In genomic region chr5:142370406-142371171, GRCm38 (mm10) we compare ENCODE assay signal across 15 mouse cellular contexts. TPM values are rescaled to one million over a fixed set of nuclear protein-coding genes. Genes with fewer than 3 reads are reported as not detected.
DNase-seq lines count a peak whose midpoint lies in the region; ATAC-seq lines count a peak whose summit lies in the region.
"Had no signal": no experiment of that assay in that cellular context is flagged by ENCODE, and none has a peak within 500 bp of the region (broad histone marks: within the 10 kb centered on the region; RNA-seq: fewer than 3 reads in every experiment).

No protein-coding gene starts in this region.

- H3K4me2 ChIP-seq in hindbrain, embryonic 16.5 days (ENCODE audit: low read length) = no peak overlapping the region
- no peak overlapping the region for H3K4me2 ChIP-seq in embryonic facial prominence, embryonic 13.5 days
- no peak overlapping the region for H3K4me2 ChIP-seq in hindbrain, embryonic 15.5 days
- H3K4me2 ChIP-seq in neural tube, embryonic 14.5 days (ENCODE audit: low read depth, low read length) = no peak overlapping the region
- H3K4me2 ChIP-seq: limb, embryonic 15.5 days had no signal

- peaks cover 68% of the 10 kb centered on the region for H3K4me1 ChIP-seq in hindbrain, embryonic 10.5 days (replicated peaks)
- peaks cover 10% of the 10 kb centered on the region for H3K4me1 ChIP-seq in hindbrain, embryonic 16.5 days (ENCODE audit: control insufficient read depth, insufficient read depth, low read depth, low read length)
- peaks cover 31% of the 10 kb centered on the region for H3K4me1 ChIP-seq in embryonic facial prominence, embryonic 13.5 days
- peaks cover 22% of the 10 kb centered on the region for H3K4me1 ChIP-seq in hindbrain, embryonic 15.5 days (replicated peaks)
- H3K4me1 ChIP-seq in neural tube, embryonic 14.5 days (ENCODE audit: control insufficient read depth, insufficient read depth, low read length) = peaks cover 9% of the 10 kb centered on the region

- peaks cover 6% of the 10 kb centered on the region for H3K9me3 ChIP-seq in hindbrain, embryonic 10.5 days
- no peaks in the 10 kb centered on the region for H3K9me3 ChIP-seq in hindbrain, embryonic 16.5 days (ENCODE audit: control insufficient read depth, low read length)
- H3K9me3 ChIP-seq in embryonic facial prominence, embryonic 13.5 days = 0 out of 2 replicates have a peak, but pooled peaks cover 3% of the 10 kb centered on the region
- no peaks in the 10 kb centered on the region for H3K9me3 ChIP-seq in hindbrain, embryonic 15.5 days
- no peaks in the 10 kb centered on the region for H3K9me3 ChIP-seq in neural tube, embryonic 14.5 days (ENCODE audit: control insufficient read depth, low read length)

- H3K9ac ChIP-seq in hindbrain, embryonic 16.5 days (ENCODE audit: low read depth, low read length) = no peak overlapping the region
- no peak overlapping the region for H3K9ac ChIP-seq in embryonic facial prominence, embryonic 13.5 days
- H3K9ac ChIP-seq in hindbrain, embryonic 15.5 days = no peak overlapping the region
- no peak overlapping the region for H3K9ac ChIP-seq in neural tube, embryonic 14.5 days (replicated peaks; ENCODE audit: low read depth, low read length)

- H3K4me3 ChIP-seq in hindbrain, embryonic 10.5 days = peak overlapping the region; percentile 34; the same call in 1 of the 2 replicates
- no peak overlapping the region for H3K4me3 ChIP-seq in hindbrain, embryonic 16.5 days (ENCODE audit: low read length)
- H3K4me3 ChIP-seq in embryonic facial prominence, embryonic 13.5 days = no peak overlapping the region
- no peak overlapping the region for H3K4me3 ChIP-seq in hindbrain, embryonic 15.5 days
- no peak overlapping the region for H3K4me3 ChIP-seq in neural tube, embryonic 14.5 days (ENCODE audit: low read depth, low read length)
- H3K4me3 ChIP-seq: limb, embryonic 15.5 days had no signal

- ATAC-seq in hindbrain, embryonic 16.5 days = no peak
- no peak for ATAC-seq in embryonic facial prominence, embryonic 13.5 days (ENCODE audit: insufficient number of reproducible peaks, insufficient read depth, low FRiP score, low TSS enrichment, low read depth)
- no peak for ATAC-seq in hindbrain, embryonic 15.5 days (ENCODE audit: low FRiP score, low read depth)
- no peak for ATAC-seq in neural tube, embryonic 14.5 days (ENCODE audit: low read depth)

- H3K27me3 ChIP-seq in hindbrain, embryonic 10.5 days (ENCODE audit: insufficient read depth, poor library complexity, severe bottlenecking) = no peaks in the 10 kb centered on the region
- H3K27me3 ChIP-seq in hindbrain, embryonic 16.5 days (replicated peaks; ENCODE audit: control insufficient read depth, insufficient read depth, low read length) = no peaks in the 10 kb centered on the region
- H3K27me3 ChIP-seq in embryonic facial prominence, embryonic 13.5 days = no peaks in the 10 kb centered on the region
- no peaks in the 10 kb centered on the region for H3K27me3 ChIP-seq in hindbrain, embryonic 15.5 days
- H3K27me3 ChIP-seq in neural tube, embryonic 14.5 days (ENCODE audit: control insufficient read depth, insufficient read depth, low read length) = no peaks in the 10 kb centered on the region
- H3K27me3 ChIP-seq: limb, embryonic 15.5 days had no signal

- H3K27ac ChIP-seq in hindbrain, embryonic 10.5 days = peak overlapping the region; percentile 96
- no peak overlapping the region for H3K27ac ChIP-seq in hindbrain, embryonic 16.5 days (ENCODE audit: low read depth, low read length)
- peak overlapping the region; percentile 85 for H3K27ac ChIP-seq in embryonic facial prominence, embryonic 13.5 days
- peak overlapping the region; percentile 71; the same call in 1 of the 2 replicates for H3K27ac ChIP-seq in hindbrain, embryonic 15.5 days (replicated peaks)
- peak overlapping the region; percentile 81 for H3K27ac ChIP-seq in neural tube, embryonic 14.5 days (ENCODE audit: low read depth, low read length)

- no peak for DNase-seq in hindbrain, embryonic 10.5 days (ENCODE audit: low spot score)
- no peak for DNase-seq in cerebellum, adult 8-10 months
- no peak for DNase-seq in gastrocnemius, postnatal 4 days (ENCODE audit: low spot score in 2 of 2)
- DNase-seq in adrenal gland, adult (ENCODE audit: inconsistent age in 2 of 2, low spot score in 1 of 2) = no peak
- DNase-seq: B cell, adult 2 months; cerebellum, postnatal 14 days; kidney, postnatal 25 days; lung, embryonic 14.5 days; right cerebral cortex, postnatal 14 days; thymus, adult 2 months had no signal

- WGBS in hindbrain, embryonic 10.5 days = 88% methylated on average over 4 of the region's 4 CpGs
- WGBS in hindbrain, embryonic 16.5 days = 86% methylated on average over 4 of the region's 4 CpGs
- 92% methylated on average over 4 of the region's 4 CpGs for WGBS in embryonic facial prominence, embryonic 13.5 days
- WGBS in hindbrain, embryonic 15.5 days = 91% methylated on average over 4 of the region's 4 CpGs
- 90% methylated on average over 4 of the region's 4 CpGs for WGBS in neural tube, embryonic 14.5 days

- H3K36me3 ChIP-seq in hindbrain, embryonic 10.5 days = peaks cover 17% of the 10 kb centered on the region
- no peaks in the 10 kb centered on the region for H3K36me3 ChIP-seq in hindbrain, embryonic 16.5 days (ENCODE audit: control insufficient read depth, insufficient read depth, low read length)
- H3K36me3 ChIP-seq in embryonic facial prominence, embryonic 13.5 days = no peaks in the 10 kb centered on the region
- no peaks in the 10 kb centered on the region for H3K36me3 ChIP-seq in hindbrain, embryonic 15.5 days
- no peaks in the 10 kb centered on the region for H3K36me3 ChIP-seq in neural tube, embryonic 14.5 days (ENCODE audit: control insufficient read depth, insufficient read depth, low read length)
- H3K36me3 ChIP-seq: limb, embryonic 15.5 days had no signal

RNA-seq across cellular contexts. Expression of gene Foxk1, which starts 30.7 kb away (rescaled TPM):
- polyA plus RNA-seq in hindbrain, embryonic 10.5 days (2016; fragmentation: Nextera tagmentation; extraction: Ambion mirVana) = 5.2 and 5.5 TPM in 2 replicates
- 3.1 and 5.1 TPM in 2 replicates for polyA plus RNA-seq in hindbrain, embryonic 16.5 days (2015; fragmentation: Nextera tagmentation; extraction: Ambion mirVana)
- 5.0 and 6.3 TPM in 2 replicates for polyA plus RNA-seq in embryonic facial prominence, embryonic 13.5 days (2015; fragmentation: Nextera tagmentation; extraction: Ambion mirVana)
- 6.1 and 6.6 TPM in 2 replicates for polyA plus RNA-seq in hindbrain, embryonic 15.5 days (2015; fragmentation: Nextera tagmentation; extraction: Ambion mirVana)
- 4.3 and 6.2 TPM in 2 replicates for polyA plus RNA-seq in neural tube, embryonic 14.5 days (2014; fragmentation: Nextera tagmentation; extraction: Ambion mirVana)
- 10 to 100 TPM; 26.6 to 27.9 TPM for total RNA-seq in gastrocnemius, postnatal 4 days (2021)
